Mouse (Mus musculus) MEL (cell line): ENCODE results near the gene Lbx2. TPM values are rescaled to one million over a fixed set of nuclear protein-coding genes. Genes with fewer than 3 reads are reported as not detected.

Experiments used
- DNase-seq: peaks from one replicate; pipeline ENCODE4 v3.0.0; 2011; ENCODE audit warnings: low read depth, low spot score
- H3K27ac ChIP-seq: 2 replicates; pipeline ENCODE4 v1.5.1; 2012; ENCODE audit warnings: low read depth, mild to moderate bottlenecking, control low read depth, low read length, moderate library complexity; ENCODE audit not compliant: control insufficient read depth
- H3K27me3 ChIP-seq, 2 experiments: fragments of 150-350 bp in 1 of 2; sonication (generic) in 1 of 2; 2 replicates each; pipeline ENCODE4 v1.6.1; 2012; ENCODE audit warnings: low read length in 2 of 2, mild to moderate bottlenecking in 2 of 2, improper control_type of control experiment in 1 of 2, moderate library complexity in 1 of 2; ENCODE audit not compliant: insufficient read depth in 2 of 2, control insufficient read depth in 1 of 2
- H3K36me3 ChIP-seq, 2 experiments: 2 replicates each; pipeline ENCODE4 v1.6.1; 2012 to 2014; ENCODE audit warnings: low read length in 2 of 2, improper control_type of control experiment in 1 of 2, inconsistent platforms in 1 of 2, mild to moderate bottlenecking in 1 of 2; ENCODE audit not compliant: insufficient read depth in 2 of 2, control insufficient read depth in 1 of 2
- H3K4me1 ChIP-seq, 2 experiments: fragments of 150-350 bp in 1 of 2; sonication (generic) in 1 of 2; 2 replicates each; pipeline ENCODE4 v1.6.1; 2012; ENCODE audit warnings: low read length in 2 of 2, improper control_type of control experiment in 1 of 2, mild to moderate bottlenecking in 1 of 2; ENCODE audit not compliant: insufficient read depth in 2 of 2, control insufficient read depth in 1 of 2
- H3K4me3 ChIP-seq, 2 experiments: fragments of 150-350 bp in 1 of 2; sonication (generic) in 1 of 2; 2 replicates each; pipeline ENCODE4 v1.5.1; 2012; ENCODE audit warnings: low read depth in 2 of 2, low read length in 2 of 2, mild to moderate bottlenecking in 2 of 2, moderate library complexity in 2 of 2, control low read depth in 1 of 2, improper control_type of control experiment in 1 of 2; ENCODE audit not compliant: control insufficient read depth in 1 of 2, insufficient read depth in 1 of 2
- H3K79me2 ChIP-seq: 2 replicates; pipeline ENCODE4 v1.6.1; 2012; ENCODE audit warnings: mild to moderate bottlenecking, low read length, moderate library complexity; ENCODE audit not compliant: control insufficient read depth, poor library complexity, insufficient read depth
- H3K9ac ChIP-seq: 2 replicates; pipeline ENCODE4 v1.6.1; 2012; ENCODE audit warnings: low read depth, mild to moderate bottlenecking, control low read depth, low read length, moderate library complexity; ENCODE audit not compliant: control insufficient read depth, poor library complexity, severe bottlenecking
- H3K9me3 ChIP-seq: fragments of 150-350 bp; sonication (generic); replicated peaks from 2 replicates; pipeline ENCODE4 v1.6.1; 2012; ENCODE audit warnings: mild to moderate bottlenecking, low read length, improper control_type of control experiment, moderate library complexity; ENCODE audit not compliant: insufficient read depth
- BHLHE40 ChIP-seq: IDR thresholded peaks from 2 replicates; pipeline ENCODE4 v1.6.1; 2012; ENCODE audit warnings: low read depth, mild to moderate bottlenecking, inconsistent platforms, low read length, improper control_type of control experiment, borderline replicate concordance
- CHD2 ChIP-seq: IDR thresholded peaks from 2 replicates; pipeline ENCODE4 v1.6.1; 2011; ENCODE audit warnings: low read length, improper control_type of control experiment
- CTCF ChIP-seq, 3 experiments: IDR thresholded peaks in 2 of 3; conservative IDR thresholded peaks in 1 of 3; 2 replicates each; pipeline ENCODE4 v1.5.1; 2011 to 2012; ENCODE audit warnings: low read length in 3 of 3, low read depth in 2 of 3, mild to moderate bottlenecking in 2 of 3, improper control_type of control experiment in 1 of 3, inconsistent platforms in 1 of 3, mixed read lengths in 1 of 3, moderate library complexity in 1 of 3; ENCODE audit not compliant: control insufficient read depth in 1 of 3, insufficient read depth in 1 of 3, poor library complexity in 1 of 3, severe bottlenecking in 1 of 3
- E2F4 ChIP-seq: IDR thresholded peaks from 2 replicates; pipeline ENCODE4 v1.6.1; 2011; ENCODE audit warnings: low read depth, low read length, improper control_type of control experiment, borderline replicate concordance
- ELF1 ChIP-seq: IDR thresholded peaks from 2 replicates; pipeline ENCODE4 v1.6.1; 2014; ENCODE audit warnings: low read depth, mild to moderate bottlenecking, inconsistent platforms, low read length, improper control_type of control experiment, moderate library complexity
- EP300 ChIP-seq, 2 experiments: IDR thresholded peaks; 2 replicates each; pipeline ENCODE4 v1.6.1; 2011; ENCODE audit warnings: improper control_type of control experiment in 2 of 2, low read length in 2 of 2, low read depth in 1 of 2, mild to moderate bottlenecking in 1 of 2
- ETS1 ChIP-seq: IDR thresholded peaks from 2 replicates; pipeline ENCODE4 v1.6.1; 2012; ENCODE audit warnings: low read depth, mild to moderate bottlenecking, inconsistent platforms, low read length, improper control_type of control experiment, moderate library complexity
- GATA1 ChIP-seq: IDR thresholded peaks from 2 replicates; pipeline ENCODE4 v1.6.1; 2011; ENCODE audit warnings: low read depth, low read length, improper control_type of control experiment
- JUND ChIP-seq: IDR thresholded peaks from 2 replicates; pipeline ENCODE4 v1.6.1; 2011; ENCODE audit warnings: low read depth, mild to moderate bottlenecking, improper control_type of control experiment, low read length
- KAT2A ChIP-seq: conservative IDR thresholded peaks from 2 replicates; pipeline ENCODE4 v1.6.1; 2012; ENCODE audit warnings: low read depth, low read length, improper control_type of control experiment, inconsistent platforms
- MAFK ChIP-seq: IDR thresholded peaks from 2 replicates; pipeline ENCODE4 v1.6.1; 2011; ENCODE audit warnings: low read depth, mild to moderate bottlenecking, low read length, improper control_type of control experiment, borderline replicate concordance
- MAZ ChIP-seq: IDR thresholded peaks from 2 replicates; pipeline ENCODE4 v1.6.1; 2012; ENCODE audit warnings: low read depth, mild to moderate bottlenecking, inconsistent platforms, low read length, improper control_type of control experiment
- MEF2A ChIP-seq: IDR thresholded peaks from 2 replicates; pipeline ENCODE4 v1.6.1; 2014; ENCODE audit warnings: low read depth, mild to moderate bottlenecking, inconsistent platforms, low read length, improper control_type of control experiment; ENCODE audit not compliant: poor library complexity, insufficient replicate concordance, severe bottlenecking; ENCODE audit errors: extremely low read depth
- MXI1 ChIP-seq: IDR thresholded peaks from 2 replicates; pipeline ENCODE4 v1.6.1; 2011; ENCODE audit warnings: mild to moderate bottlenecking, low read depth, low read length, improper control_type of control experiment
- MYB ChIP-seq: IDR thresholded peaks from 2 replicates; pipeline ENCODE4 v1.6.1; 2011; ENCODE audit warnings: mild to moderate bottlenecking, low read depth, low read length, improper control_type of control experiment
- MYC ChIP-seq: IDR thresholded peaks from 2 replicates; pipeline ENCODE4 v1.6.1; 2011; ENCODE audit warnings: low read depth, mild to moderate bottlenecking, low read length, improper control_type of control experiment, moderate library complexity
- NELFE ChIP-seq: IDR thresholded peaks from 2 replicates; pipeline ENCODE4 v1.6.1; 2011; ENCODE audit warnings: low read depth, low read length, improper control_type of control experiment
- NRF1 ChIP-seq: IDR thresholded peaks from 2 replicates; pipeline ENCODE4 v1.6.1; 2014; ENCODE audit warnings: low read depth, mild to moderate bottlenecking, inconsistent platforms, low read length, improper control_type of control experiment, moderate library complexity; ENCODE audit not compliant: poor library complexity, insufficient read depth, severe bottlenecking
- POLR2A ChIP-seq, 2 experiments: IDR thresholded peaks; 2 replicates each; pipeline ENCODE4 v1.6.1; 2011 to 2012; ENCODE audit warnings: low read length in 2 of 2, mild to moderate bottlenecking in 2 of 2, control low read depth in 1 of 2, improper control_type of control experiment in 1 of 2, low read depth in 1 of 2, moderate library complexity in 1 of 2; ENCODE audit not compliant: control insufficient read depth in 1 of 2, insufficient read depth in 1 of 2, poor library complexity in 1 of 2
- POLR2AphosphoS2 ChIP-seq: IDR thresholded peaks from 2 replicates; pipeline ENCODE4 v1.6.1; 2011; ENCODE audit warnings: low read length, improper control_type of control experiment
- RAD21 ChIP-seq: IDR thresholded peaks from 2 replicates; pipeline ENCODE4 v1.6.1; 2011; ENCODE audit warnings: mild to moderate bottlenecking, low read depth, low read length, improper control_type of control experiment
- RCOR1 ChIP-seq: IDR thresholded peaks from 2 replicates; pipeline ENCODE4 v1.6.1; 2012; ENCODE audit warnings: low read depth, mild to moderate bottlenecking, inconsistent platforms, low read length, improper control_type of control experiment
- SIN3A ChIP-seq: IDR thresholded peaks from 2 replicates; pipeline ENCODE4 v1.6.1; 2012; ENCODE audit warnings: low read length, improper control_type of control experiment, inconsistent platforms
- SMC3 ChIP-seq: IDR thresholded peaks from 2 replicates; pipeline ENCODE4 v1.6.1; 2011; ENCODE audit warnings: low read depth, low read length, improper control_type of control experiment
- TAL1 ChIP-seq: IDR thresholded peaks from 2 replicates; pipeline ENCODE4 v1.6.1; 2012; ENCODE audit warnings: mild to moderate bottlenecking, inconsistent platforms, low read length, moderate library complexity, mixed read lengths
- TCF12 ChIP-seq: IDR thresholded peaks from 2 replicates; pipeline ENCODE4 v1.6.1; 2014; ENCODE audit warnings: low read depth, mild to moderate bottlenecking, inconsistent platforms, low read length, improper control_type of control experiment, moderate library complexity
- UBTF ChIP-seq: IDR thresholded peaks from 2 replicates; pipeline ENCODE4 v1.6.1; 2012; ENCODE audit warnings: low read depth, mild to moderate bottlenecking, inconsistent platforms, low read length, improper control_type of control experiment, moderate library complexity, borderline replicate concordance; ENCODE audit not compliant: insufficient read depth
- USF1 ChIP-seq: IDR thresholded peaks from 2 replicates; pipeline ENCODE4 v1.6.1; 2014; ENCODE audit warnings: low read depth, mild to moderate bottlenecking, inconsistent platforms, low read length, improper control_type of control experiment, moderate library complexity
- ZMIZ1 ChIP-seq: IDR thresholded peaks from 2 replicates; pipeline ENCODE4 v1.6.1; 2012; ENCODE audit warnings: low read depth, mild to moderate bottlenecking, inconsistent platforms, low read length, improper control_type of control experiment, moderate library complexity
- polyA plus RNA-seq, 2 experiments: library from polyadenylated mRNA; stranded (reverse) in 1 of 2; unstranded in 1 of 2; fragments of >175 nt in 1 of 2; fragments of >200 nt in 1 of 2; gene quantifications; 2 replicates each; pipeline versions ENCODE4 v1.2.1 to v1.2.4; 2012; ENCODE audit warnings: low replicate concordance in 2 of 2, low read depth in 1 of 2; ENCODE audit not compliant: insufficient read length in 2 of 2, insufficient read depth in 1 of 2, missing spikeins in 1 of 2
- total RNA-seq: library from RNA; depleted of rRNA; stranded (reverse); fragments of 300-350 nt; gene quantifications from 2 replicates; pipeline ENCODE4 v1.2.3, GENCODE M21; 2012

Gene Lbx2
- total and polyA plus RNA-seq, 3 experiments = 0.58 to 0.85 TPM; not detected in 1

- Histone ChIP-seq H3K4me3 (no peak overlapping the region), H3K79me2 (peaks cover 12% of the 10 kb centered on the region), H3K27me3 (0 out of 4 replicates have a peak, but pooled peaks cover 0 to 1% of the 10 kb centered on the region in 2 experiments), H3K36me3 (peaks cover 0 to 8% of the 10 kb centered on the region in 2 experiments; a peak in 2 of 4 replicates), H3K9ac (no peak overlapping the region), H3K27ac (no peak overlapping the region), H3K4me1 (peaks cover 0 to 7% of the 10 kb centered on the region in 2 experiments; a peak in 3 of 4 replicates), H3K9me3 (no peaks in the 10 kb centered on the region)
- DNase-seq = no peak
- TF ChIP-seq USF1 (no peak), NRF1 (no peak), MXI1 (no peak), MYB (no peak), KAT2A (no peak), MEF2A (no peak)
Observed at GRCm38 (mm10) chr6:83098411-83098810, 12.2 kb downstream of the Lbx2 start.

GRCm38 (mm10) chr6:83101316-83101687 lies 15.1 kb downstream of the Lbx2 start, which contains the start of the genes Ccdc142 and Gm42688:
TSS of gene Ccdc142 (plus strand) at chr6:83101601.
TSS of gene Gm42688 (plus strand) at chr6:83101617.
- no peaks in the 10 kb centered on the region for H3K27me3 ChIP-seq
- H3K27ac ChIP-seq = peak within 1 kb of the TSS; percentile 63
- H3K79me2 ChIP-seq = peaks cover 12% of the 10 kb centered on the region
- peak within 1 kb of the TSS; percentile 76 for H3K9ac ChIP-seq
- H3K4me1 ChIP-seq = peaks cover 0 to 7% of the 10 kb centered on the region in 2 experiments; a peak in 3 of 4 replicates
- peak within 1 kb of the TSS; percentile 66 for H3K4me3 ChIP-seq
- H3K9me3 ChIP-seq = no peaks in the 10 kb centered on the region
- H3K36me3 ChIP-seq = peaks cover 1 to 8% of the 10 kb centered on the region in 2 experiments; a peak in 3 of 4 replicates
- DNase-seq = peak; percentile 95
- peak; percentile 83 for TF ChIP-seq SMC3
- peak; percentile 17 to 82 (median 31); a peak in 4 of 6 replicates for TF ChIP-seq CTCF (IDR thresholded peaks at IDR 0.05 in 2 of 3, conservative IDR thresholded peaks at IDR 0.05 in 1 of 3; ENCODE audit: control insufficient read depth in 1 of 3, insufficient read depth in 1 of 3, low read depth in 2 of 3, low read length in 3 of 3, poor library complexity in 1 of 3, severe bottlenecking in 1 of 3)
- peak; percentile 86 for TF ChIP-seq ELF1
- no peak for TF ChIP-seq RCOR1
- TF ChIP-seq UBTF = peak; percentile 44; the same call in 1 of the 2 replicates
- TF ChIP-seq E2F4 = peak; percentile 23; the same call in 1 of the 2 replicates
- TF ChIP-seq RAD21 = peak; percentile 65
- TF ChIP-seq ETS1 = peak; percentile 58; the same call in 1 of the 2 replicates
- peak; percentile 54; the same call in 1 of the 2 replicates for TF ChIP-seq TCF12
- peak; percentile 47; the same call in 1 of the 2 replicates for TF ChIP-seq MYC
- TF ChIP-seq TAL1 = no peak
- peak; percentile 52; the same call in 1 of the 2 replicates for TF ChIP-seq NELFE
- TF ChIP-seq BHLHE40 = peak; percentile 47; the same call in 1 of the 2 replicates
- TF ChIP-seq GATA1 = 0 out of 2 replicates have a peak, but pooled peaks have one; percentile 11
- no peak; the same call in 1 of the 2 replicates for TF ChIP-seq MAZ
- no peak for TF ChIP-seq CHD2
- TF ChIP-seq KAT2A = no peak; the same call in 1 of the 2 replicates
- TF ChIP-seq MEF2A = no peak
- no peak for TF ChIP-seq MAFK
- TF ChIP-seq MXI1 = peak; percentile 92
- no peak for TF ChIP-seq ZMIZ1
- peak; percentile 97 for TF ChIP-seq SIN3A
- TF ChIP-seq NRF1 = 0 out of 2 replicates have a peak, but pooled peaks have one; percentile 30
- peak; percentile 34 for TF ChIP-seq POLR2AphosphoS2
- peak in 1 of 2 experiments; percentile 81; a peak in 2 of 4 replicates for TF ChIP-seq POLR2A (IDR thresholded peaks at IDR 0.05; ENCODE audit: control insufficient read depth in 1 of 2, insufficient read depth in 1 of 2, low read depth in 1 of 2, low read length in 2 of 2, poor library complexity in 1 of 2)
- no peak for TF ChIP-seq JUND
- TF ChIP-seq EP300 (IDR thresholded peaks at IDR 0.05; ENCODE audit: low read depth in 1 of 2, low read length in 2 of 2) = no peak; a peak in 1 of 4 replicates
